Mouse (Mus musculus) stomach, postnatal 0 days (tissue): ENCODE results near the gene Lrch3.

Source experiments
- CTCF ChIP-seq: IDR thresholded peaks from 2 replicates; pipeline ENCODE4 v1.5.1; 2016; ENCODE audit warnings: antibody characterized with exemption, low read depth, mild to moderate bottlenecking, moderate library complexity
- EP300 ChIP-seq: optimal IDR thresholded peaks from 2 replicates; pipeline ENCODE3; 2016; ENCODE audit warnings: antibody characterized with exemption

- TF ChIP-seq CTCF, result no peak
- no peak for TF ChIP-seq EP300
These were observed 139.2 kb downstream of the Lrch3 start for GRCm38 (mm10) chr16:33053141-33053540.
